Mouse (Mus musculus): ENCODE data around the gene Rhof.

The Rhof gene

DNA sequence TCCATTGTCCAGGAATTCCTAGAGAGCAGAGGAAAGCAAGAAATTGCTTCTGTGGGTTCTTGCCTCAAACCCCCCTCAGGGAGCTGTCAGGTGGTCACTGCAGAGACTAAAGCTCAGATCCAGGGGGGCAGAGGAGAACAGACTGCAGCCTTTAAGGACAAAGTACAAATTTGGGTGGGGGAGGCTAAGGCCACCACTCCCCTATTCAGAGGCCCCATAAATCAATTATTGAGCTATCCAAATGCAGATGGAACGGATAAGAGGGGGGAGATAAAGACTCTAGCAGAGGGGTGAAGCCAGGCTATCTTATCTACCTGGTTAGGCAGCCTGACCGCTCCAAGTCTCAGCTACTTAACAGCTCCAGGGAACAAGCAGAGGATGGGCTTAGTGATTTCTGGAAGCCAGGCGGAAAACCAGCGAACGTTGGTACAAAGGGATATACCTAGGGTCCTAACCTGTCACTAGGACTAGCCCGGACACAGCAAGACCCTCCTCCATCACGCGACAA is 2.4 kb upstream of the Rhof start:
- DNase-seq: no peak

DNA sequence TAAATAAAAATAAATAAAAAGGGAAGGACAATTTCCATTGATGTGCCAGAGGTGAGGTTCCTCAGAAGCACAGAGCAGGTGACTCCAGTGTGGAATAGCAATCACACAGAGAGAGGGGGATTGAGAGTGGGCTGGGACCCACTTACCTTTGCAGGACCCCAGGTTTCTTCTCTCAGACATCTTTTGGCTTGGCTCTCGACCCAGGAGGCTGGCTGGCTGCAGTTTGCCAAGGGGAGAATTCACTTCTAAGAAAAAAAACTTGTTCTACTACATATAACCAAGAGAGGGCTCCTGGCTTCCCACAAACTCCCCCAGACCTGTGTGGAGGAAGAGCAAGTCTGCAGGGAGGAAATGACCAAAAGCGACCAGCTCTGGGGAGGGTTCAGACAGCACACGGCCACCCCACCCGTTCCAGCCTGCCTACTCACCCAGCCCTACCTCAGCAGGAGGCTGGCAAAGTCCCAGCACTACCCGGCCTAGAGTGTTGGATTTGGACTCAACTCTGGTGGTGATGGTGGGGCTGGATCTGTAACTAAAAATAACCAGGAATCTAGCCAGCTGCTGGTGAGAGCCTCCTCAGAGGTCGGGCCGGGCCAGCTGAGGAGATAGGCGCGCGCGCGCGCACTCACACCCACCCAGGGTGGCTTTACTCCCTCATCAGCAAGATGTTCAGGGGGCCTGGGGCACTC is 1.8 kb upstream of the Rhof start:
- peak; percentile 83 for DNase-seq

DNA sequence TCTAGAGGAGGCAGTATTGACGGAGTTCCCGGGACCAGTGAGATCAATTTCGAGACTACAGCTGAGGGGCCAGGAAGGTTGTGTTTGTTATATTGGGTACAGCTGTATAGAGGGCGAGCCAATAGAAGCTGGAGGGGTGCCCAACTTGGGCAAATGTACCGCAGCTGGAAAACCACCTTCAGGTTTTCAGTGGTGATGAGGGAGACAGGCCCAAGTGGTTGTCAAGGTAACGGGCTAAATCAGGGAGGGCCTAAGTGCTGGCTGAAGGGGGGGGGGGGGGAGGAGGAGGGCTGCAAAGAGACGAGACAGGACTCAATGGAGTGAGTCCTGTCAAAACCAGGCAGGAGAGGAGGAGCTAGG is 1.3 kb upstream of the Rhof start:
- peak; percentile 49 for DNase-seq

DNA sequence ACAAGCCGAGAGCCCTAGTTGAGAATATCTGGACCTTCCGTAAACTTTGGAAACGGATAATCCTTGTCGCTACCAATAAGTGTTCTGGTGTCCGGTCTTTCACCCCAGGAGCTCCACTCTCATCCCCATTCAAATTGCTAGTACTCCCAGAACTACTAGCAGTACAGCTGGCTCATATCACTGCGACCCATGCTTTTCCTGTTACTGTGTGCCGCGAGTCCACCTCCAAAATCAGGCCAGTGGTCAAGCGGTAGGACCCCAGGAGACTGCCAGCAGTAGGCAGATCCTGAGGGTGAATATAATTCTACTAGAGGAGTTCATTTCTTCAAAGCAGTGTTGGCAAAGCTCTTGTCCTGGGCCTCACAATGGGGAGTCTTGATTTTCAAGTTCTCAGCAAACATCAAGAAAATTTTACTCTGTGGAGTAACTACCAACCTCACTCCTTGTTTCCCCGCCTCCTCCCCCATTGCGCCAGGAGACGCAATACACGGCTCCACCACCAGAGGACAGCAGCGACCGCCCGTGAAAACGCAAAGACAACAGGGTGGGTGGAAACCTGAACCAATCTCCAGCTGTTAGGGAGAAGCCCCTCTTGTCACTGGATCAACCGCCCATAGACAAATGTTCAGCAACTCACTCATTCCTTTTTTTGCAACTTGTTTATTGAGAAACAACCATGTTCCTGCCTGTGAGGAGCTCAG is 741 bp upstream of the Rhof start:
- DNase-seq: peak; percentile 93

DNA sequence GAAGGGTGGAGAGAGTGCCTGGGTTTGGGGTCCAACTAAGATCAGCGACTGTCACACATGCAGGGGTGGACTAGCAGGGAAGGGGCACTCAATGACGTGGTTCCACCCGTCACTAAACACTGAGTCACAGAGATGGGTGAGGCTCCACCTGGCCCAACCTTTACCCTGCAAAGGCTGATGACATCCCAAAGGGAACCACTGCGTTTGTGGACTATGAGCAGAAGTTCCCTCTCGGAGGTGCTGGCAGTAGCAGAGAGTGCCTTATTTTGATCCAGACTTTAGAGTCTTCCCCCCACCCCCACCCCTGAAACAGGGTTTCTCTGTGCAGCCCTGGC is 1.7 kb downstream of the Rhof start:
- DNase-seq: no peak

DNA sequence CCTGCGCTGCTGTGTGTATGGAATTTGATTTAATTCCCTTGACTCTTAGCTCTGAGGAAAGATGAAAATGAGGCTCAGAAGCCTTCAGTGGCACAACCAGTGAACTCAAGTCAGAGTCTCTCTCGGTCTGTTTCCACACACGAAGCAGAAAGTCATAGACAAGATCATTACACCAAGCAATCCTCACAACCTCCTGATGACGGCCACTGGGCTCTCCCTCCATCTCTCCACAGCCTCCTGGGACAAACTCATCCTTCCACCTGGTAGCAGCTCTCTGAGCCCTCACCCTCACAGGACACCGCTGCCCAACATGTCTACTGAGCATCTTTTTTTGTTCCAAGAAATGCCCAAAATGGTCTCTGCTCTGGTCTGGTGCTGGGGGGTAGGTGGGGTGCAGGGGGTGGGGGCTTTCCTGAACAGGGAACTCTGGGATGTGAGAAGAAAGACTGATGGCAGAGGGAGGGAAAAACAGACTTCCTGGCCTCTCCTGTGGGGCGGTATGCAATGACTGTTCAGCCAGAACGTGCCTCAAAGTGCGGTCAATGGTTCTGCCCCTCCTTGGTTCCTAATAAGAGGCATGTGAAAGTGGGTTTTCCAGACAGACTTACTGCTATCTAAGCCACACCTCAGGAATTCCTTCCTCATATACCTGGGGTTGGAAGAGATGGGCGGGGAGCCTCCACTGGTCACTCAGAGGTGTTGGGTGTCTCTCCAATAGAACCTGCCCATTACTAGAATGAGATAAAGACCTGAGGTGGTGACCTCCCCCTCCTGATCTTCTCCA is 2.3 kb downstream of the Rhof start:
- DNase-seq: no peak

DNA sequence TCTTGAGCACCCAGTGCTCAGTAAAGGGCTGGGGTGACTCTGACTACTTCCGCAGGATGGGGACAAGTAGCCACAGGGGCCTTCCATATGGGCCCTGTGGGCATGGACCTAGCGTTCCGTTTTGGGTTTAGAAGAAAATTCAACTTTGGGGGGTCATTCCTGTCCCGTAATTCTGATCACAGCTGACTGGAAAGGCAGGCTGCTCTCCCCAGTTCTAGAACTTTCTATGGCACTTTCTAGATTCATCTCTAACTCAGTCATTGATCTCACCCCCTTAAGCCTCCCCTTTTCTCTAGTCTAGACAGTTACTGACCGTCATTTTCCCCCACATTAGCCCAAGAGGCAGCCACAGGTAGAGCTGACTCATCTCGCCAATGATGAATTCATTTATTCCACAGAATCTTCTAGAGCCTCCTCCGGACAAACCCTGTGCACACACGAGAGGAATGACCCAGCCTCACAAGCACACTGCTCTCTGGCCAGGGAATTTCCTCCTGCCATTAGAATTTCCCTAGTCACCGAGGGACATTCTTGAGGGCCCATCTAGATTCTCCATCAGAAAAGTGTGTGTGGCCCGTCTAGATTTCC is 3.2 kb downstream of the Rhof start:
- no peak for DNase-seq

DNA sequence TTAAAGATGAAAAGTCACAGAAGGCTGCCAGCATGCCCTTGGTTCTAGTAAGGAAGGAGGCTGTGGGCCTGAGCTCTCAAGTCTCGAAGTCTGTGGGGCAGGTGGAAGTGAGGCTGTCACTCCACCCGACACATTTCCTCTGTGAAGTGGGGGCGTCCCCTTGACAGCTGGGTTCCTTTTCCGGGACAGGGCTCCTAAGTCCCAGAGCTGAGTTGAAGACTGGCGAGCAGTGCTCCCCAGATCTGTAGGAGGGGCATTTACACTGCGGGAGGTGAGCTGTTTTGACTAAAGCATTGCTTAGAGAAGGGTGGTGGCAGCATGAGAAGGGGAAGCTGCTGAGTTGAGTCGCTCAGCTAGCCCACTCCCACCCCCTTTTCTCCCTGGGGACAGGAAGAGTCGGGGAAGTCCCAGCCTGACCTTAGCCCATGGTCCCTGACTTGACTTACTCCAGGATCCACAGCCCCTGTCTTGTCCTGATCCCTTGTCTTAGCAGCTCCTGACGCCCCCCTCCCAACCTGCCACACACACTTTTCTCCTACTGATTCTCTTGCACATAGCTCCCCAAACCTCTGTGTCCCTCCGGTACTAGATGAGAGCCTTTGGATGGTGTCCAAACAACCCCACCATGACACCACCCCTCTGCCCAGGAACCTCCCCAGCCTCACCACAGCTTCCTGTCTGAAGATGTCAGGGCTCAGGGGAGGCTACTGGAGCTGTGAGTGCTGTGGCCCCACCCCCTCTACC is 3.9 kb downstream of the Rhof start:
- peak; percentile 49 for DNase-seq

DNA sequence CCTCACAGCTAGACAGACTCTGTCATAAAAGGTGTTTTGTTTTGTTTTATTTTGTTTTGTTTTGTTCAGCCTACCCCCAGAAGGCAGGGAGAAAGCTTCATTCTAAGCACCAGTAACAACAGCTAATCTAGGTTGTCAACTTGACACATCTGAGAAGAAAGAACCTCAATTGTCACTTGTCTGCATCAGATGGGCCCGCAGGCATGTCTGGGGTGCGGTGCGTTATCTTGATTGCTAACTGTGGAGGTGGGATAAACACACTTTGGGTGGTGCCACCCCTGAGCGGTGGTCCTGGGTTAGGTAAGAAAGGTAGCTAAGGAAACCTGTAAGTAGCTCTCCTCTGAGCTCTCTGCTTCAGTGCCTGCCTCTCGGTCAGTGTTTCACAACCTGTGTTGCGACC is 5.5 kb downstream of the Rhof start:
- DNase-seq: no peak

DNA sequence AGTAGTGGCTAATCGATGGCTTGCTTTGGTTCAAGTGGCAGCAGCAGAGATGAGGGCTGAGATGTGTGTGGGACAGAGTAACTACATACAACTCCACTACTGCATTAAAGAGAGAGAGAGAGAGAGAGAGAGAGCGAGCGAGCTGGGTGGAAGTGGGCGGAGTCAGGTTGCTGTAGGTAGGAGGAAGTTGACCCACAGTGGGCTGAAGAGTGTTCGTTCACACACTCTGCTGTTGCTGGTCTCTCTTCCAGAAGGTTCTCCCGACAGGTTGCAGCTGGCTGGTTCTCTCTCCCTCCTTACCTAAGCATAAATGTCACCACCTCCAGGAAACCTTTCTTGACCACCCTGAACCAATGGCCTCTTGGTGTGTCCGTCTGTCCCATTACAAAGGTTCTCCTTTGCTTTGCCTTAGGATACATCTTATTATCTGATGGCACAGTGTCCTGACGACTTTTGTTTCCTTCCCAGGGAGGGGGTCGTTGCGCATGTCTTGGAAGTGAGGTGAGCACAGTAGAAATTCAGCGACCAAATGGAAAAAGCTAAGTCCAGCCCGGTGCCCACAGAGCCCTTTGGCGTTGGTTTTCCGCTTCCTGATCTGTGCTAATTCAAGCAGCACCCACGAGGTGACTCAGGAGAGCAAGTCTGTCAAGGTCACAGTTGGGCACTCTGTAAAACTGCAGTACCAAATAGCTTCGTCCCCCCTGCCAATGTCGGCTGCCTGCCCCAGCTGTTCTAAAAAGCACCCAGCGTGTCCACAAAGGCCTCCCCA is 6.7 kb downstream of the Rhof start:
- DNase-seq: no peak

DNA sequence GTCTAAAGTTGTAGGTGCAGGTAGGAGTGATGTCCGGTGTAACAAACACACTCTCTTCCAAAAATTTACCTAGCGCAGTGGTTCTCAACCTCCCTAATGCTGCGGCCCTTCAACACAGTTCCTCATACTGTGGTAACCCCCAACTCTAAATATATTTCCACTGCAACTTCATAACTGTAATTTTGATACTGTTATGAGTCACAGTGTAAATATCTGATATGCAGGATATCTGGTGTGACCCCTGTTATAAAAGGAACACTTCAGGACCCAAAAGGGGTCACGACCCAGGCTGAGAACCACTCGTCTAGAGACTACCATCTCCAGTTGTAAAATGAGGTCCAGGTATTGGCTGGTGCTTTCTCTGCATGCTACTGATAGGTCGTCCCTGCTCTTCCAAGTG is 7.4 kb downstream of the Rhof start:
- DNase-seq: no peak

DNA sequence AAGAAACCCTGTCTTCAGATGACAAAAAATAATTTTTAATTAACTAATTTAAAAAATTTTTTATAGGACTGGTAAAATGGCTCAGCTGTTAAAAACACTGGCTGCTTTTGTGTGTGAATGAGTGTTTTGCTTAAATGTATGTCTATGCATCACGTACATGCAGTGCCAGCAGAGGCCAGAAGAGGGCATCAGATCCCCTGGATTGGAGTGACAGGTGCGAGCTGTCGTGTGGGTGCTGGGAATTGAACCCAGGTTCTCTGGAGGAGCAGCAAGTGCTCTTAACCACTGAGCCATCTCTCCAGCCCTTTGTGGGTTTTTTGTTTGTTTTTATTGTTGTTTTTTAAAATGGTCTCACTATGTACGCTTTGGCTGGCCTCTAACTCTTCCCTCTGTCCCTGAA is 10.3 kb downstream of the Rhof start:
- no peak for DNase-seq

DNA sequence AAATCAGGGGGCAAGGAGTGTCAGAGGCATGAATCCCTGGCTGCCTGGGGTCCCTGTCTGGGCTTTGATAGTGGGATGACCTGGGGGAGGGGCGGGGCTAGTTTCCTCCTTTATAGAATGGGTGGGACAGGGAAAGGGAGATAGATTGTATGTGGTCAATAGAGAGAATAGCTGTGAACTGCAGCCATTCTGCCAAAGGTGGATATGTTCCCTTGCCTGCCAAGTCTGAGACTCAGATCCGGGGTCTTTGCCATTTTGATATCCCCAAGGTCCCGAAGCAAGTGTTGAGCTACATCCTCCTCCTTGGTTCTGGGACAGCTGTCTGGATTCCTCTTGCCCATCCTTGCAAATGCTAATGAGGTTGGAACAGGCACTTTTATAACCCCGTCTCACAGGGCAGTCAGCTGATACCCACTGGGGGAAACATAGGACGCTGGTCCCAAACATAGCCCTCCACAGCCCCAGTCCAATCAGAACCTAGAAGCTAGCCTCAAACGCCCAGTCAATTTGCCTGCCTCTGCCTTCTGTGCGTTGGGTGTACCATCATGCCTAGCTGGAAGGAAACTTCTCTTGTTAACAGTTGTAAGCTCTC is 11.8 kb downstream of the Rhof start:
- DNase-seq: no peak

DNA sequence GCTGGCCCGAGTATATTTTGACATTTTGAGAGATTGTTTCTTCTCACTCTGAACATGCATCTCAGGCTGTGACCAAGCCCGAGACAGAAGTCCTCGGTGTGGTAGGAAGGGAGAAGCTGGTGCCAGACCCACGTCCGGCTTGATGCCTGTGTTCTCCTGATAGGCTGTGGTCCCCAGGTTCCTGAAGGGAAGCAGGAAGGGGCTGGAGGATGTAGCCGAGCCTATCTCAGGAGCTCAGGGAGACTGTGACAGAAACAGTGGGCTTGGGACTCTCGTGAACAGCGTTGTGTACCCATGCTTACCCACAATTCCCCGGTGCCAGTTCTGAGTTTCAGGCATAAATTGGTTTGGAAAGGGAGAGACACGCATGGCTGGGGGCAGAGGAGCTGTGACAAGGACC is 13.7 kb downstream of the Rhof start:
- DNase-seq: no peak

DNA sequence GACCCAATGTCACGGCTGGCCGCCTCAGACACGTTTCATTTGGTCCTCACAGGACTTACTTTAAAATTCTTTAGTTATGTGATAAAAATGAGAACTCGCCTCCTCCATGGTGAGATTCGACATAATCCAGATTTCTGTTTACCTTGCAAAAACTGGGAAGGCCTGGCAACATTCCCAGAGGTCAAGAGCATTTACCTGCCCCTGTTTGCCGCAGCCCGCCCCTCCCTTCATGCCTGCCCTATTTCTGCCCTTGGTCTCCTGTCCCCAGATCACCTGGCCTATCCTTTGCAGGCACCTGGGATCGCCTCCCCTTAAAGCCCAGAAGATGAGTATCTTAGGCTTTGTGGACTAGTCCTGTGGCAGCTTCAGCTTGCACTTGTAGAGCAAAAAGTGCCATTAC is 14.7 kb downstream of the Rhof start:
- DNase-seq: peak; percentile 59

DNA sequence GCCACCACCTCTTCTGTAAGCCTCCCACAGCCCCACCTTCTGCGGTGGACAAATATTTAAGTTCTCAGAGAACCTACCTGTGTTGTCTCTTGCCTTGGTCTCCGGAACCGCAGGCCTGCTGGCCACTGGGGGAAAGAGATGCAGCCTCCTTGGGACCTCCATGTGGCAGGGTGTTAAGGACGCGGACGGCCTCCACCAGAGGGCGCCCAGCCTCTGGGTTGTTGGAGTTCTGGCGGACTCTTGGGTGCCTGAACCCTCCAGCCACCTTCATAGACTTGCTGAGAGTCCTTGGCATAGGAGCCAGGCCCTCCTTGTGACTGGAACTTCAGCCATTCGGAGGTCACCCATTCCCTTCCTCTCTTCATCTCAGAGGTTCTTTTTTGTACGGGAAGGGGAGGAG is 15.2 kb downstream of the Rhof start:
- peak; percentile 90 for DNase-seq

DNA sequence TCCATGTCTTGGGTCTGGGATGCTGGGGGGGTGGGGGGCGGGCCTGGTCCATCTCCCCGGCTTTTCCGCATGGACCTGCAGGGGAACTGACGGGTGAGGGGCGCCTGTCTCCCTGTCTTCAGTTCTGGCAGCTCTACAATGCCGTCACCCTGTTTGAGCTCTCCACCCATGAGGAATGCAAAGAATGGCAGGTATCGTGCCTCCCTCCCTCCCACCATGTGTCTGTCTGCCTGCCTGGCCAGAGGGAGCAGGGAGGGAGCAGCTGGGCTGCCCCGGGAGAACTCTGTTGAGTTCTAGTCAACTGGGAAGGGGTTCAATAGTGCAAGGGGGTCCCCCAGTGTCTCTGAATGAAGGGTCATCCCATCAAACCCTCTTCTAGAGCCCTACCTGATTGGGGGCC is 16.4 kb downstream of the Rhof start:
- no peak for DNase-seq

DNA sequence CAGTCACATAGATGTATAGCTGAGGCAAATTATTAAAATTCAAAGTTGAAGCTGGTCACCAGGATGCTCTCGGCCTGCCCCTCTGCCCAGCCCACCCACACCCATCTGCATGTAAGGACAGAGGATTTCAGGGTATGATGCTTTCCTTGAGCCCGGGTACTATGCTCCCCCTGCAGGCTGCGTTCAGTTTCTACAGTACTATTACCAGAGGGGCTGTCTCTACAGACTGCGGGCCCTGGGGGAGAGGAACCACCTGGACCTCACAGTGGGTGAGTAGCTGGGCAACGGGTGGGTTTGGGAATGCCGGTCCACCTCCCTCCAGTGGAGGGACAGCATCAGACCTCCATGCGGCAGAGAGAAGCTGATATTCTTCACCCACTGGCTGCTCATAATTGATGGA is 17.6 kb downstream of the Rhof start:
- DNase-seq: peak; percentile 53

DNA sequence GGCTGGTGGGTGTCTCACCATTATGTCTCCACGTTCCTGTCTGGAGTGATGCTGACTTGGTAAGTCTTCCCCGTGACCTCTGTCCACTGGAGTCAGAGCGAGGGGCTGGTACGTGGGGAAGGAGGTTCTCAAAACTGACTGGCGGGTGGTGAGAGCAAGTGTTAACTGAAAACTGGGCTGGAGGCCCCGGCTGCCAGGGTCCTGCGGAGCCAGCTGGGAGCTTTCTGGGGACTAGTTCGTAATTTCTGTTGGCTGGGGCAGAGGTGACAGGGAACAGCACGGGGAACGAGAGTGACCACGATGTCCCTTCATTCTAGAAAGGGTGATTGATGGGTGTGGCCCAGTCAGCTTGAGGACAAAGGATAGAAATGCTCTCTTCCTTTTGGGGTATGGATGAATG is 18.4 kb downstream of the Rhof start:
- no peak for DNase-seq

DNA sequence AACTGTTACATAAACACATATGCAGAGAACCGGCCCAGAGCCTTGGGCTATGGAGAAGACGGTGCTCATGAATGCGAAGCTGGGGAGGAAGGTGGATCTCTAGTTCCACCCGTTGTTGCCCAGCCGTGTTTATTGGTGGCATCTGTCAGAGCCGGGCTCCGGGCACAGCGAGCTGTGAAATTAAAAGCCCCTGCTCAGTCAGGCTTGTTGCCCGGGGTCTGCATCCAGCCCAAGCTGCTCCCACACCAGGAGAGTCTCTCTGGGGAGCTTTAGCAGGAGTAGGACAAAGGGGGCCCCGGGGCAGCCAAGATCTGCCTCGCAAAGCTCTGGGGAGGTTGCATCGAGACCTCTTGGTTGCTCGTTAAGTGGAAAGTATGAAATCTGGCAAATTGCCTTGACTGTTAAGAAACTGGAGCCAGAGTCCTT is 22.2 kb downstream of the Rhof start:
- DNase-seq: no peak

DNA sequence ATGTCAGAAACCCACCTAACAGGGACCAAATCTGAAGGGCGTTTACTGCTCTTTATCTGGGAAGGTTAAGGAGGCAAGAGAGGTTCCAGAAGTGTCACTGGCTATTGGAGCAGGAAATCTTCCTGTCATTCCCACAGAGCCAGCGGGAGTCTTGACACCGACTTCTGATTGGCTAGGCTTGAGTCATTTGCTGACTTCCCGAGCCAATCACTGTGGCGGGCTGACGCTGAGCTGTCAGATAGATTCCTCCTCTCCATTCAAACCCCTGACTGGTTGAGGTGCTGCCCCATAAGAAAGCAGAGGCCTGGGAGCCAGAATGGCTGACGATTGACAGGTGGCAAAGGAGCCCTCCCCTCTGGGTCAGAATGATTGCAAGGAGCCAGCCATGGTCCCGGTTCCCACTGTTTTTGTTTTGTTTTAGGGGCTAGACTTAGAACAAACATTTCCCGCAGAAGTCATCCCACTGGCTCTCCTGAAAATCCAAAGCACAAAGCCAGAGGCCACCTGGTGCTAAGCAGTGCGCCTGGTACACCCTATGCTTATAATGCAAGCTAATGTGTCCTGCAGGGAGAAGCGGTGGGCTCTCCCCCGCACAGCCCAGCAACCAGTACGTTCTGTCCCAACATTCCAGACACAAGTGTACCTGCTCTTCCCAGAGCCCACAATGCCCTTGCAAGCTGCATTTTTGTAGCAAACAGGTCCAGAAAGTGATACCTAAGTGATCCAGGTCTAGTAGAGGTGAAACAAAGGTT is 22.9 kb downstream of the Rhof start:
- no peak for DNase-seq

All from lung, postnatal 14 days (tissue).